In genomic region chr10:39986466-39986865, GRCm38 (mm10) we compare ENCODE assay signal across 21 mouse cellular contexts. TPM values are rescaled to one million over a fixed set of nuclear protein-coding genes. Genes with fewer than 3 reads are reported as not detected.
DNase-seq lines count a peak whose midpoint lies in the region; ATAC-seq and TF ChIP-seq lines count a peak whose summit lies in the region.
"Had no signal": no experiment of that assay in that cellular context is flagged by ENCODE, and none has a peak within 500 bp of the region (broad histone marks: within the 10 kb centered on the region; RNA-seq: fewer than 3 reads in every experiment).

Gene Mfsd4b5 (minus strand): TSS chr10:39986646.

- TF ChIP-seq EP300 in liver, postnatal 0 days (IDR thresholded peaks at IDR 0.05; ENCODE audit: low read depth): no peak

- intact Hi-C loops in left cerebral cortex, postnatal 4 days (cut with DNase I): no loop called here

- no peak within 1 kb of the TSS for H3K4me3 ChIP-seq in kidney, embryonic 14.5 days (ENCODE audit: low read length)
- no peak within 1 kb of the TSS for H3K4me3 ChIP-seq in kidney, postnatal 0 days (replicated peaks; ENCODE audit: low read depth, low read length)
- no peak within 1 kb of the TSS for H3K4me3 ChIP-seq in liver, postnatal 0 days (ENCODE audit: low read depth, low read length)
- H3K4me3 ChIP-seq in midbrain, embryonic 14.5 days (replicated peaks; ENCODE audit: low read depth, low read length): no peak within 1 kb of the TSS
- H3K4me3 ChIP-seq: embryonic facial prominence, embryonic 13.5 days; heart, embryonic 15.5 days; hindbrain, embryonic 13.5 days had no signal

- TF ChIP-seq CTCF in kidney, postnatal 0 days (IDR thresholded peaks at IDR 0.05; ENCODE audit: low read depth): no peak
- no peak for TF ChIP-seq CTCF in liver, postnatal 0 days (IDR thresholded peaks at IDR 0.05; ENCODE audit: low read depth)

- H3K27ac ChIP-seq in kidney, embryonic 14.5 days (ENCODE audit: low read depth, low read length): no peak within 1 kb of the TSS
- H3K27ac ChIP-seq in kidney, postnatal 0 days: peak within 1 kb of the TSS; percentile 39; the same call in 1 of the 2 replicates
- H3K27ac ChIP-seq in liver, postnatal 0 days (ENCODE audit: low read depth): no peak within 1 kb of the TSS
- no peak within 1 kb of the TSS for H3K27ac ChIP-seq in midbrain, embryonic 14.5 days (replicated peaks; ENCODE audit: low read depth, low read length)
- H3K27ac ChIP-seq: embryonic facial prominence, embryonic 13.5 days; heart, embryonic 15.5 days; hindbrain, embryonic 13.5 days had no signal

- peak; percentile 83 for DNase-seq in kidney, adult 18-20 months
- no peak for DNase-seq in kidney, postnatal 0 days (ENCODE audit: low spot score)
- DNase-seq in kidney, postnatal 25 days: peak; percentile 80 to 91
- DNase-seq in liver, postnatal 0 days: no peak
- DNase-seq in left cerebral cortex, postnatal 4 days: no peak
- DNase-seq in midbrain, embryonic 14.5 days: no peak
- DNase-seq: adrenal gland, adult 2 months; adrenal gland, postnatal 25 days; cerebellum, adult 18-20 months; cerebellum, adult 9-11 months; cerebellum, postnatal 36 days; gastrocnemius, postnatal 36 days; heart, adult 18-20 months; heart, postnatal 14 days had no signal

- no peak for ATAC-seq in kidney, embryonic 14.5 days (ENCODE audit: low FRiP score, low TSS enrichment)
- peak; percentile 51; the same call in 1 of the 2 replicates for ATAC-seq in kidney, postnatal 0 days (replicated peaks; ENCODE audit: low FRiP score, low read depth)
- no peak for ATAC-seq in liver, postnatal 0 days
- no peak for ATAC-seq in midbrain, embryonic 14.5 days (ENCODE audit: low FRiP score, low TSS enrichment)
- ATAC-seq: forebrain, embryonic 14.5 days had no signal

- WGBS in kidney, embryonic 14.5 days: 87% methylated on average over 12 of the region's 12 CpGs
- 85% methylated on average over 12 of the region's 12 CpGs for WGBS in kidney, postnatal 0 days
- WGBS in liver, postnatal 0 days (ENCODE audit: insufficient replicate concordance): 83% methylated on average over 12 of the region's 12 CpGs
- 91% methylated on average over 12 of the region's 12 CpGs for WGBS in midbrain, embryonic 14.5 days

- no peak within 1 kb of the TSS for H3K4me2 ChIP-seq in kidney, embryonic 14.5 days (replicated peaks; ENCODE audit: low read depth, low read length)
- H3K4me2 ChIP-seq in kidney, postnatal 0 days (ENCODE audit: low read length): no peak within 1 kb of the TSS
- H3K4me2 ChIP-seq in liver, postnatal 0 days (ENCODE audit: low read depth, low read length): no peak within 1 kb of the TSS
- no peak within 1 kb of the TSS for H3K4me2 ChIP-seq in midbrain, embryonic 14.5 days (ENCODE audit: low read length)
- H3K4me2 ChIP-seq: embryonic facial prominence, embryonic 13.5 days; heart, embryonic 11.5 days; heart, embryonic 15.5 days; hindbrain, embryonic 13.5 days had no signal

- no peaks in the 10 kb centered on the region for H3K9me3 ChIP-seq in kidney, embryonic 14.5 days (ENCODE audit: control insufficient read depth, low read length)
- no peaks in the 10 kb centered on the region for H3K9me3 ChIP-seq in kidney, postnatal 0 days (replicated peaks; ENCODE audit: low read length)
- no peaks in the 10 kb centered on the region for H3K9me3 ChIP-seq in liver, postnatal 0 days (ENCODE audit: low read length)
- no peaks in the 10 kb centered on the region for H3K9me3 ChIP-seq in midbrain, embryonic 14.5 days (ENCODE audit: control insufficient read depth, low read length)
- H3K9me3 ChIP-seq: embryonic facial prominence, embryonic 13.5 days; heart, embryonic 15.5 days; hindbrain, embryonic 13.5 days had no signal

- no peaks in the 10 kb centered on the region for H3K27me3 ChIP-seq in kidney, embryonic 14.5 days (ENCODE audit: control insufficient read depth, insufficient read depth, low read length)
- no peaks in the 10 kb centered on the region for H3K27me3 ChIP-seq in kidney, postnatal 0 days (ENCODE audit: insufficient read depth, low read length)
- H3K27me3 ChIP-seq in liver, postnatal 0 days (ENCODE audit: insufficient read depth, low read length): no peaks in the 10 kb centered on the region
- no peaks in the 10 kb centered on the region for H3K27me3 ChIP-seq in midbrain, embryonic 14.5 days (ENCODE audit: control insufficient read depth, insufficient read depth, low read length)
- H3K27me3 ChIP-seq: embryonic facial prominence, embryonic 13.5 days; heart, embryonic 15.5 days; hindbrain, embryonic 13.5 days had no signal

- H3K4me1 ChIP-seq in kidney, embryonic 14.5 days (ENCODE audit: control insufficient read depth, insufficient read depth, low read length): no peaks in the 10 kb centered on the region
- no peaks in the 10 kb centered on the region for H3K4me1 ChIP-seq in kidney, postnatal 0 days (replicated peaks; ENCODE audit: insufficient read depth, low read length)
- H3K4me1 ChIP-seq in liver, postnatal 0 days (ENCODE audit: insufficient read depth): no peaks in the 10 kb centered on the region
- H3K4me1 ChIP-seq in midbrain, embryonic 14.5 days (ENCODE audit: control insufficient read depth, insufficient read depth, low read length): no peaks in the 10 kb centered on the region
- H3K4me1 ChIP-seq: embryonic facial prominence, embryonic 13.5 days; heart, embryonic 15.5 days; hindbrain, embryonic 13.5 days had no signal

- no peaks in the 10 kb centered on the region for H3K36me3 ChIP-seq in kidney, embryonic 14.5 days (ENCODE audit: control insufficient read depth, insufficient read depth, low read length)
- no peaks in the 10 kb centered on the region for H3K36me3 ChIP-seq in kidney, postnatal 0 days (ENCODE audit: insufficient read depth, low read length)
- no peaks in the 10 kb centered on the region for H3K36me3 ChIP-seq in liver, postnatal 0 days (replicated peaks; ENCODE audit: insufficient read depth, low read length)
- no peaks in the 10 kb centered on the region for H3K36me3 ChIP-seq in midbrain, embryonic 14.5 days (ENCODE audit: control insufficient read depth, insufficient read depth, low read length)
- H3K36me3 ChIP-seq: embryonic facial prominence, embryonic 13.5 days; heart, embryonic 15.5 days; hindbrain, embryonic 13.5 days had no signal

- H3K9ac ChIP-seq in kidney, embryonic 14.5 days (ENCODE audit: low read depth, low read length): no peak within 1 kb of the TSS
- H3K9ac ChIP-seq in kidney, postnatal 0 days (ENCODE audit: low read depth, low read length): no peak within 1 kb of the TSS
- H3K9ac ChIP-seq in liver, postnatal 0 days (replicated peaks): no peak within 1 kb of the TSS
- H3K9ac ChIP-seq in midbrain, embryonic 14.5 days (replicated peaks; ENCODE audit: low read length): no peak within 1 kb of the TSS
- H3K9ac ChIP-seq: embryonic facial prominence, embryonic 13.5 days; heart, embryonic 15.5 days; hindbrain, embryonic 13.5 days had no signal

RNA-seq across cellular contexts. Expression of gene Mfsd4b5, which starts in this region (rescaled TPM):
- 0.43 and 0.80 TPM in 2 replicates for polyA plus RNA-seq in kidney, embryonic 14.5 days (2014; fragmentation: Nextera tagmentation; extraction: Ambion mirVana)
- polyA plus RNA-seq in kidney, postnatal 0 days (2015; fragmentation: Nextera tagmentation; extraction: Ambion mirVana): 11.8 and 13.3 TPM in 2 replicates
- polyA plus RNA-seq in liver, postnatal 0 days (2015; fragmentation: Nextera tagmentation; extraction: Ambion mirVana): 0.06 and 0.09 TPM in 2 replicates
- under 1 TPM in 1 of 2 experiments, not detected in 1; 0.50 TPM for total RNA-seq in left cerebral cortex, postnatal 4 days (2021)
- not detected in 2 replicates for polyA plus RNA-seq in midbrain, embryonic 14.5 days (2014; fragmentation: Nextera tagmentation; extraction: Ambion mirVana)
- total RNA-seq: hematopoietic stem cell, adult 5-6 weeks had no signal
- polyA plus RNA-seq: forebrain, embryonic 14.5 days; heart, embryonic 11.5 days; heart, embryonic 15.5 days had no signal

Comparison
In these comparisons a context has a peak if more than half of its experiments do, and no peak if none do; other contexts are left out.
1. DNase-seq: peak in kidney, adult 18-20 months (single experiment) and kidney, postnatal 25 days (2 of 2); none in kidney, postnatal 0 days (single experiment), liver, postnatal 0 days (single experiment), left cerebral cortex, postnatal 4 days (single experiment) and midbrain, embryonic 14.5 days (single experiment).